Mouse (Mus musculus) ES-E14 (cell line): ENCODE measurements around the gene Tmem63c. TPM values are rescaled to one million over a fixed set of nuclear protein-coding genes. Genes with fewer than 3 reads are reported as not detected.

Experiments used
- DNase-seq: peaks from one replicate; pipeline ENCODE4 v3.0.0-alpha.2; 2013; ENCODE audit warnings: low read depth, low spot score
- H3K27ac ChIP-seq: 2 replicates; pipeline ENCODE4 v1.5.1; 2012; ENCODE audit warnings: low read depth, mild to moderate bottlenecking, low read length, moderate library complexity, mixed read lengths; ENCODE audit not compliant: poor library complexity, insufficient read depth, severe bottlenecking
- H3K36me3 ChIP-seq: 2 replicates; pipeline ENCODE4 v1.6.1; 2012; ENCODE audit warnings: mild to moderate bottlenecking, low read length, moderate library complexity, mixed read lengths; ENCODE audit not compliant: control insufficient read depth, poor library complexity, insufficient read depth, severe bottlenecking
- H3K4me1 ChIP-seq, 2 experiments: fragments of 150-350 bp in 1 of 2; sonication (generic) in 1 of 2; 2 replicates each; pipeline ENCODE4 v1.6.1; 2012; ENCODE audit warnings: low read length in 2 of 2, mild to moderate bottlenecking in 1 of 2, mixed read lengths in 1 of 2; ENCODE audit not compliant: control insufficient read depth in 2 of 2, insufficient read depth in 2 of 2, poor library complexity in 1 of 2
- H3K4me3 ChIP-seq, 2 experiments: fragments of 150-350 bp in 1 of 2; sonication (generic) in 1 of 2; 2 replicates each; pipeline ENCODE4 v1.5.1; 2012; ENCODE audit warnings: low read length in 2 of 2, low read depth in 1 of 2, mild to moderate bottlenecking in 1 of 2, mixed read lengths in 1 of 2; ENCODE audit not compliant: insufficient read depth in 1 of 2, poor library complexity in 1 of 2, severe bottlenecking in 1 of 2
- H3K9ac ChIP-seq: 2 replicates; pipeline ENCODE4 v1.6.1; 2012; ENCODE audit warnings: low read depth, mild to moderate bottlenecking, low read length, mixed read lengths; ENCODE audit not compliant: poor library complexity, insufficient read depth, severe bottlenecking
- H3K9me3 ChIP-seq: fragments of 150-350 bp; sonication (generic); 2 replicates; pipeline ENCODE4 v1.6.1; 2012; ENCODE audit warnings: low read depth, mild to moderate bottlenecking, low read length; ENCODE audit not compliant: control insufficient read depth, insufficient read depth
- CHD2 ChIP-seq: IDR thresholded peaks from 2 replicates; pipeline ENCODE4 v1.6.1; 2014; ENCODE audit warnings: mild to moderate bottlenecking, low read depth, low read length, inconsistent platforms
- HCFC1 ChIP-seq: IDR thresholded peaks from 2 replicates; pipeline ENCODE4 v1.6.1; 2012; ENCODE audit warnings: low read length, inconsistent platforms, borderline replicate concordance; ENCODE audit not compliant: insufficient read depth
- MAFK ChIP-seq: IDR thresholded peaks from 2 replicates; pipeline ENCODE4 v1.6.1; 2014; ENCODE audit warnings: mild to moderate bottlenecking, low read depth, low read length, inconsistent platforms; ENCODE audit not compliant: insufficient read depth
- ZC3H11A ChIP-seq: IDR thresholded peaks from 2 replicates; pipeline ENCODE4 v1.6.1; 2012; ENCODE audit warnings: low read depth, mild to moderate bottlenecking, inconsistent platforms, low read length, borderline replicate concordance
- ZNF384 ChIP-seq: IDR thresholded peaks from 2 replicates; pipeline ENCODE4 v1.6.1; 2012; ENCODE audit warnings: low read depth, low read length, inconsistent platforms
- in situ Hi-C, 2 experiments: fragments of 600-800 bp; cut with MboI; formaldehyde crosslinking; loops; one replicate each; pipeline ENCODE4 v1.15.1; 2025; ENCODE audit warnings: low sequenced_read_pairs in 2 of 2, inconsistent platforms in 1 of 2; ENCODE audit not compliant: unreplicated experiment in 2 of 2
- total RNA-seq: library from RNA; depleted of rRNA; stranded (reverse); fragments of 300-350 nt; gene quantifications from 2 replicates; pipeline ENCODE4 v1.2.3, GENCODE M21; 2012; rRNA removed

The Tmem63c gene
- total RNA-seq, 1 experiment: 1.9 TPM

DNA sequence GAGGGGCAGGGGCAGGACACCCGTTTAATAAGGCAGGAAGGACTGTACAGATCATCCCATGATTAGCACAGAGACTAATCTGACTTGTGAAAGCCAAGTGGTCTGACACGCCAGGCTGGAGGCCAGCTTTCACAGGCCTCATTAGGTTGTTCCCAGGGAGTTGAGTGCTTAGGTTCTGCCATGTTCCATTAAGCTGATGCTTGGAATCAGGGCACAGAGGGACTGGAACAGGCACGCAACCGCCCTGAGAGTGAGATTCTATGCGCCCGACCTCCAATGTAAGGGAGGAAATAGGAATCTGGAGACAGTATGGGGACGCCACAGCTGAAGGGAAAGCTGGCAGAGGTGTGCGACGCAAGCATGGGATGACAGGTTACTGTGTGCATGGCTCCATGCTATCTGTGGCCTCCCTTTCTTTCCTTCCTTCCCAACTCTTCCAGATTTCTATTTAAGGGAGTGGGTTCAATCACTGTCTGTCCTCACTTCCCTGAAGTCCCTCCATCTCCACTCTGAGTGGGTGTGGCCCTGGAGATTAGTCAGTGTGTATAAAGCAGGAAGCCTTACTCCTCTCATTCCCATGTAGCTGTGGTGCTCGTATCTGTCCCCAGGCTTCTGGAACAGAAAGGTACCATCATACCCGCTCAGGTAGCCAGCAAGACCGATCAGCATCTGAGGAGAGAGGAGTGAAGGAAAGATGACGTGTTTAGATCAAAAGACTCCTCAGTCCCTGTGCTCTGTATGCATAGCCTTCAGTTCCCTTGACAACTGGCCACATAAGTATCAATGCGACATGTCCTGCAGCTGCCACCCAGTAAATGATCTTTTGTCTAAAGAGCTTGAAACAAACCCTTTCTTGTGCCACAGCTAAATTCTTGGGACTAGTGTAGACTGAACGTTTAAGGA, 116.5 kb downstream of the Tmem63c start:
- Histone ChIP-seq H3K4me3 (no peak overlapping the region), H3K36me3 (no peaks in the 10 kb centered on the region), H3K9me3 (no peaks in the 10 kb centered on the region), H3K4me1 (peaks cover 2% of the 10 kb centered on the region in 2 experiments; a peak in 2 of 4 replicates), H3K27ac (no peak overlapping the region), H3K9ac (no peak overlapping the region)
- TF ChIP-seq ZNF384 (no peak), MAFK (no peak), CHD2 (no peak), ZC3H11A (no peak), HCFC1 (no peak)
- in situ Hi-C loops: no loop called here
- no peak for DNase-seq

- H3K4me3 ChIP-seq: no peak overlapping the region
- H3K27ac ChIP-seq: no peak overlapping the region
- in situ Hi-C loops: no loop called here
Observed at GRCm38 (mm10) chr12:87138342-87138701, 117.2 kb downstream of the Tmem63c start.

GRCm38 (mm10) chr12:87138768-87139167, 117.6 kb downstream of the Tmem63c start:
- Histone ChIP-seq H3K27ac (no peak overlapping the region), H3K9me3 (no peaks in the 10 kb centered on the region), H3K4me3 (no peak overlapping the region), H3K9ac (no peak overlapping the region), H3K4me1 (peaks cover 2% of the 10 kb centered on the region in 2 experiments; a peak in 2 of 4 replicates), H3K36me3 (no peaks in the 10 kb centered on the region)
- no peak for DNase-seq
- TF ChIP-seq CHD2: no peak
- no peak for TF ChIP-seq MAFK
- no peak for TF ChIP-seq ZC3H11A
- TF ChIP-seq ZNF384: no peak
- no peak for TF ChIP-seq HCFC1
- in situ Hi-C loops: no loop called here

More at GRCm38 (mm10) chr12:87138342-87138701, 117.2 kb downstream of the Tmem63c start:
- peaks cover 2% of the 10 kb centered on the region in 2 experiments; a peak in 2 of 4 replicates for H3K4me1 ChIP-seq
- TF ChIP-seq MAFK: no peak
- no peak for TF ChIP-seq ZC3H11A
- TF ChIP-seq CHD2: no peak
- no peak for TF ChIP-seq ZNF384
- no peak for TF ChIP-seq HCFC1
- no peak for DNase-seq
- no peaks in the 10 kb centered on the region for H3K9me3 ChIP-seq
- H3K36me3 ChIP-seq: no peaks in the 10 kb centered on the region
- H3K9ac ChIP-seq: no peak overlapping the region

Other genes with a start within 250 kb of the Tmem63c start
- gene Irf2bpl, start 136.5 kb upstream of the Tmem63c start, total RNA-seq: 39.5 and 43.2 TPM in 2 replicates
- 26.5 and 27.6 TPM in 2 replicates for gene Cipc, start 74.3 kb upstream of the Tmem63c start, total RNA-seq
- not detected in 2 replicates for gene Zdhhc22, start 30.9 kb upstream of the Tmem63c start, total RNA-seq
- 1.2 and 1.8 TPM in 2 replicates for gene Ngb, start 81.2 kb downstream of the Tmem63c start, total RNA-seq
- 16.9 and 22.6 TPM in 2 replicates for gene Gstz1, start 125.8 kb downstream of the Tmem63c start, total RNA-seq
- gene Pomt2, start 126.6 kb downstream of the Tmem63c start, total RNA-seq: 23.9 and 34.3 TPM in 2 replicates
- 0.37 and 0.98 TPM in 2 replicates for gene Samd15, start 178.4 kb downstream of the Tmem63c start, total RNA-seq
- gene Tmed8, start 179.1 kb downstream of the Tmem63c start, total RNA-seq: 8.6 and 10.6 TPM in 2 replicates
- 2.2 and 3.0 TPM in 2 replicates for gene Noxred1, start 217.4 kb downstream of the Tmem63c start, total RNA-seq
- gene Vipas39, start 244.9 kb downstream of the Tmem63c start, total RNA-seq: 29.8 and 36.3 TPM in 2 replicates
- gene Ahsa1, start 245.1 kb downstream of the Tmem63c start, total RNA-seq: 224 and 305 TPM in 2 replicates